Mouse (Mus musculus): ENCODE data around the gene Synrg. TPM values are rescaled to one million over a fixed set of nuclear protein-coding genes. Genes with fewer than 3 reads are reported as not detected.

Synrg gene
- polyA plus RNA-seq, 1 experiment from 2014 or later, result 22.1 TPM

- Histone ChIP-seq H3K79me2 (ENCODE audit: inconsistent target) (no peaks in the 10 kb centered on the region), H3K36me3 (ENCODE audit: inconsistent target) (peaks cover 35% of the 10 kb centered on the region; the same call in 1 of the 2 replicates), H3K4me3 (ENCODE audit: inconsistent target) (no peak overlapping the region), H3K27ac (no peak overlapping the region)
- WGBS (ENCODE audit: missing documents), result 91% methylated on average over 14 of the region's 14 CpGs
Observed at GRCm38 (mm10) chr11:84042808-84043762, 78.9 kb downstream of the Synrg start.

DNA sequence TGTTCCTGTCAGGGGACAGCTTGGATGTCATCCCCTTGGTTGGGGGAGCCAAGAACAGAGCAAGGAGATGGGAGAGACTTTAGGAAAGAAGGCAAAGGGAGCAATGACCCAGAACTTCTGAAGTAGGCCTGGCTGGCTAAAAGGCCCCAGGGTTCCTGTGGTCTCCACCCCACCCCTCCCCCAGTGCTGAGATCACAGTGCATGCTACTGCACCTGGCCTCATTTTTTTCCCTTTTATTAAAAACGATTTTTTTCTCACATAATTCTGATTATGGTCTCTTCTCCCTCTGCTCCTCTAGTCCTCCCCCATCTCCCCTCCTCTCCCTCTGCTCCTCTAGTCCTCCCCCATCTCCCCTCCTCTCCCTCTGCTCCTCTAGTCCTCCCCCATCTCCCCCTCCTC, 80.8 kb downstream of the Synrg start:
- Histone ChIP-seq H3K4me3 (ENCODE audit: inconsistent target) (no peak overlapping the region), H3K79me2 (ENCODE audit: inconsistent target) (no peaks in the 10 kb centered on the region), H3K27ac (no peak overlapping the region), H3K36me3 (ENCODE audit: inconsistent target) (peaks cover 16% of the 10 kb centered on the region; the same call in 1 of the 2 replicates)
- 40% methylated on average over 1 of the region's 1 CpGs for whole genome bisulfite sequencing (ENCODE audit: missing documents)

DNA sequence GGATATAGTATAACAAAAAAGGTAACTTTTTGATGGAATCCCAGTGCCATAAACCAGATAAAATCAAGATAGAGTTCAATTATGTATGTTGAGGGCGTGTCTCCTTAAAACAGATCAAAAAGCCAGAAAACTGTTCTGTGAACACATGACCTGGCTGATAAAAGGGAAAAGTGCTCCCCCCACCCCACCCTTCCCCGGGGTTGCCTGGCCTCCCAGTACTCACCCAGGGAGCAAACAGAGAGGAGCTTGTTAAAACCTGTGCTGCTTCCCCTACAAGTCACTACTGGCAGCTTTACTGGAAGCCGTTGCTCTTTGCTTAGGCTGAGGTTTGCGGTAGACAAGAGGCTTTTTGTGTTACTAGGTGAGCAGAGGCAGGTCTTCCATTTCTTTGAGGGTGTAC, 83.0 kb downstream of the Synrg start:
- H3K79me2 ChIP-seq (ENCODE audit: inconsistent target), result no peaks in the 10 kb centered on the region
- 75% methylated on average over 4 of the region's 4 CpGs for WGBS (ENCODE audit: missing documents)
- H3K4me3 ChIP-seq (ENCODE audit: inconsistent target), result no peak overlapping the region
- H3K27ac ChIP-seq, result no peak overlapping the region
- no peaks in the 10 kb centered on the region for H3K36me3 ChIP-seq (ENCODE audit: inconsistent target)

DNA sequence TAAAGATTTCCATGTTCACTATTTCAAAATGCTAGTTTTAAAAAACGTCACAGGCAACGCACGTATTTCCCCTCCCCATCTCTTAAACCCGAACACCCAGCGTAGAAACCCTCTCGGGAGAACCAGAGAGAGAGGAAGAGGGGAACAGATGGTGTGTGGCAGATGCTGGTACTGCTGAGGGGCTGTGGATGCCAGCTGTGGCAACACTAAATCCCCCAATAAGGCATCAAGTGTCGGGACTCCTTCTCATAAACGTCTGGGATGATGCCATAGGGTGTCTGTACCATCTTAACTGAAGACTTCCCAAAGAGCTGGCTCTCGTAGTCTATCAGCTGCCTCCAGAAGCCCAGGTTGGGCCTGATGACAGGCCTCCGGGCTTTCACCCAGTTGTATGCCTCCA, 84.2 kb downstream of the Synrg start:
- Histone ChIP-seq H3K4me3 (ENCODE audit: inconsistent target) (no peak overlapping the region), H3K27ac (no peak overlapping the region), H3K36me3 (ENCODE audit: inconsistent target) (no peaks in the 10 kb centered on the region), H3K79me2 (ENCODE audit: inconsistent target) (no peaks in the 10 kb centered on the region)
- 54% methylated on average over 10 of the region's 10 CpGs for WGBS (ENCODE audit: missing documents)

- H3K36me3 ChIP-seq (ENCODE audit: inconsistent target), result no peaks in the 10 kb centered on the region
- WGBS (ENCODE audit: missing documents), result 96% methylated on average over 7 of the region's 7 CpGs
Observed at GRCm38 (mm10) chr11:84053055-84053454, 88.8 kb downstream of the Synrg start.

DNA sequence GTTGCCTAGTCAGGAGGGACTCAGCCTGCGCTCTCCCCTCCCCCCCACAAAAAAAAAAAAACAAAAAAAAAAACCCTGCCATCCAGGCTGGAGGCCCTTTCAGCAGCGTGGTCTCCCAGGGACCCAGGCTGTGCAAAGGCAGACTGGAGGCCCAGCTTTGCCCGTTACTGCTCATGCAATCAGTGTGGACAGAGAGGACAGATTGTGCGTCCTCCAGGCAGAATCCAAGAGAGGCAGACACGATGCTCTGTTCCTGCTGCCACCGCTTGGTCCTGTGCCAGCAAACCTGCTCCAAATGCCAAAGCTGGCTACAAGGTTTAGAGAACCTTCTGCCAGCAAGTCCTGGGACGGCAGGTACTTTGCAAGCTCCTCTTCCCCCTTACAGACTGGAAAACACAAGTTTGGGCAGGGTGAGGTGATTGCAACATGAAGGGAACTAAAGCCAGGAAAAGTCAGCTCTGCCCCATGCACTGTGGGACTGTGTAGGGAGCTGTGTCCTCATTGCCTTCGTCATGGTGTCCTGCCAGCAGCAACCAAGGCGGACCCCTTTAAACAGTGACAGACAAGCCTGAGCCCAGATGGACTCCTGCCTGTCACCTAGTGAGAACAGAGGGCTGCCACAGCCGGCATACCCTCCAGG, 89.4 kb downstream of the Synrg start:
- H3K27ac ChIP-seq, result no peak overlapping the region
- H3K4me3 ChIP-seq (ENCODE audit: inconsistent target), result no peak overlapping the region
- H3K79me2 ChIP-seq (ENCODE audit: inconsistent target), result no peaks in the 10 kb centered on the region
- no peaks in the 10 kb centered on the region for H3K36me3 ChIP-seq (ENCODE audit: inconsistent target)
- WGBS (ENCODE audit: missing documents), result 89% methylated on average over 9 of the region's 10 CpGs

More at GRCm38 (mm10) chr11:84053055-84053454, 88.8 kb downstream of the Synrg start:
- H3K27ac ChIP-seq, result no peak overlapping the region
- H3K79me2 ChIP-seq (ENCODE audit: inconsistent target), result no peaks in the 10 kb centered on the region
- no peak overlapping the region for H3K4me3 ChIP-seq (ENCODE audit: inconsistent target)

- H3K79me2 ChIP-seq (ENCODE audit: inconsistent target), result no peaks in the 10 kb centered on the region
- 94% methylated on average over 2 of the region's 2 CpGs for WGBS (ENCODE audit: missing documents)
- H3K4me3 ChIP-seq (ENCODE audit: inconsistent target), result no peak overlapping the region
- no peaks in the 10 kb centered on the region for H3K36me3 ChIP-seq (ENCODE audit: inconsistent target)
- H3K27ac ChIP-seq, result no peak overlapping the region
Observed at GRCm38 (mm10) chr11:84057418-84057817, 93.2 kb downstream of the Synrg start.

DNA sequence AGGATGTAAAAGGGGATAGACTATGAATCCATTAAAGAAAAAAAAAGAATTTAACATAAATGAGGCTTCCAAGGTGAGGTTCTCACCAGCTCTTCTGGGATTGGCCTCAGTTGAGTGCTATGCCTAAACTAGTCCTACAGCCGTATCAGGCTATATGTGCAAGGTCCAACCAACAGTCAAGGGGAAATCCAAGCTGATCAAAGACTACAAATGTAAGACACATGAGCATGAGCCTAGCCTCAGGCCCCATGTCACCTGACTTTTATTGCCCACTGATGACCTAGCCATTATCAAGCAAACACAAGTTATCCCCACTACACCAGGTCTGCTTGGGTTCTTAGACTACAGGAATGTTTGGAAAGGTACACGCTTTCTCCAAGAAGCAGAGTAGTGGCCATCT, 95.6 kb downstream of the Synrg start:
- WGBS (ENCODE audit: missing documents), result 93% methylated on average over 2 of the region's 2 CpGs

GRCm38 (mm10) chr11:84060635-84061034, 96.4 kb downstream of the Synrg start:
- Histone ChIP-seq H3K79me2 (ENCODE audit: inconsistent target) (no peaks in the 10 kb centered on the region), H3K4me3 (ENCODE audit: inconsistent target) (no peak overlapping the region), H3K27ac (no peak overlapping the region), H3K36me3 (ENCODE audit: inconsistent target) (no peaks in the 10 kb centered on the region)
- WGBS (ENCODE audit: missing documents), result 93% methylated on average over 6 of the region's 6 CpGs

More for the DNA sequence above, 95.6 kb downstream of the Synrg start:
- Histone ChIP-seq H3K27ac (no peak overlapping the region), H3K79me2 (ENCODE audit: inconsistent target) (no peaks in the 10 kb centered on the region), H3K4me3 (ENCODE audit: inconsistent target) (no peak overlapping the region), H3K36me3 (ENCODE audit: inconsistent target) (no peaks in the 10 kb centered on the region)

DNA sequence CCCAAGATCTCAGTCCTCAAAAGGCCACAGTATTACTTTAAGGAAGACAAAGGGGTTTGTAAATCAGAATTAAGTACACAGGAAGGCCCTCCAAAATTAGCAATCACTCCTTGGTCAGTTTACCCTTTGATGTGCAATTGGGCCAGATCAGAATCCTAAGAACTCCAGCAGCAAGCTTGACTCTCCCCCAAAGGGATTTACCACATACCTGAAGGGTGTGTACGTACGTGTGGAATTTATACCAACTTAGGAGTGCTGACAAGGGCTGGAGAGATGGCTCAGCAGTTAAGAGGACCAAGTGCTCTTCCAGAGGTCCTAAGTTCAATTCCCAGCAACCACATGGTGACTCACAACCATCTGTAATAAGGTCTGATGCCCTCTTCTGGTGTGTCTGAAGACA, 97.7 kb downstream of the Synrg start:
- Histone ChIP-seq H3K36me3 (ENCODE audit: inconsistent target) (no peaks in the 10 kb centered on the region), H3K27ac (no peak overlapping the region), H3K4me3 (ENCODE audit: inconsistent target) (no peak overlapping the region), H3K79me2 (ENCODE audit: inconsistent target) (no peaks in the 10 kb centered on the region)
- WGBS (ENCODE audit: missing documents), result 96% methylated on average over 2 of the region's 2 CpGs

DNA sequence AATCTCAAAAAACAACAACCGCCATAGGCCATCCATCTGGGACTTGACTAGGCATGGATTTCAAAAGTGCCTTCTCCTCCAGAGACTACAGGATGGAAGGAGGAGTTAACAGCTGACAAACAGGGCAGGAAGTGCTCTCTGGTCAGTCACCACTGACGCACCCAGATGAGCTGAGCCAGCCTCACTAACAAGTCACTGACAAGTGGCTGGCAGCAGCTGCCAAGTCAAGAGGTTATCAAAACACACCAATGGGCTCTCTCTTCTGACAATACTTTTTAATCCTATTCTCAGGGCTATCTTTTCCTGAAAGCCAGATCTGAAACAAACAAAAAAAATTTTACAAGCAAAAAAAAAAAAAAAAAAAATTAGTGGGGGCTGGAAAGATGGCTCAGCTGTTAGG, 98.6 kb downstream of the Synrg start:
- H3K4me3 ChIP-seq (ENCODE audit: inconsistent target), result no peak overlapping the region
- no peak overlapping the region for H3K27ac ChIP-seq
- 57% methylated on average over 2 of the region's 2 CpGs for WGBS (ENCODE audit: missing documents)
- no peaks in the 10 kb centered on the region for H3K79me2 ChIP-seq (ENCODE audit: inconsistent target)
- no peaks in the 10 kb centered on the region for H3K36me3 ChIP-seq (ENCODE audit: inconsistent target)

- no peaks in the 10 kb centered on the region for H3K79me2 ChIP-seq (ENCODE audit: inconsistent target)
- WGBS (ENCODE audit: missing documents), result 83% methylated on average over 3 of the region's 3 CpGs
- no peak overlapping the region for H3K4me3 ChIP-seq (ENCODE audit: inconsistent target)
- no peaks in the 10 kb centered on the region for H3K36me3 ChIP-seq (ENCODE audit: inconsistent target)
- no peak overlapping the region for H3K27ac ChIP-seq
Observed at GRCm38 (mm10) chr11:84063631-84064209, 99.5 kb downstream of the Synrg start.

DNA sequence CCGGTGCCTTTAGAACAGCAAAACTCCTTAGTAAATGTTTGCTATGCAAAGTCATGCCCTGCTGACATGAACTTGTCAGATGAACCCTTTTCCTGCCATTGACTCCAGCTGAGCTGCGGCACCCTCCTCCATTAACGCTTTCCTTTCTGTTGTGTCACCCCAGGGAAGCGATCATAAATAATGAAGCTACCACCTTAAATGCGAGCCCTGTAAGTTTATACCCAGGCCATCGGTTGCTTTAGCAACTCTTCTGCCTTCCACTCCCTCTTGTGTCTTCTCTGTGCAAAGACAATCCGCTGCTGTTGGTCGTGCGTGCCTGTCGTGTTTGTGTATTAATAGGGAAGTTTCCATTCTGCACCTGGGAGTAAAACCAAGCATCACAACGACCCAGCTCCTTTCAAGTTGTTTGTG, 101.8 kb downstream of the Synrg start:
- no peak overlapping the region for H3K27ac ChIP-seq
- no peaks in the 10 kb centered on the region for H3K79me2 ChIP-seq (ENCODE audit: inconsistent target)
- 11% methylated on average over 11 of the region's 11 CpGs for WGBS (ENCODE audit: missing documents)
- H3K4me3 ChIP-seq (ENCODE audit: inconsistent target), result no peak overlapping the region
- no peaks in the 10 kb centered on the region for H3K36me3 ChIP-seq (ENCODE audit: inconsistent target)

DNA sequence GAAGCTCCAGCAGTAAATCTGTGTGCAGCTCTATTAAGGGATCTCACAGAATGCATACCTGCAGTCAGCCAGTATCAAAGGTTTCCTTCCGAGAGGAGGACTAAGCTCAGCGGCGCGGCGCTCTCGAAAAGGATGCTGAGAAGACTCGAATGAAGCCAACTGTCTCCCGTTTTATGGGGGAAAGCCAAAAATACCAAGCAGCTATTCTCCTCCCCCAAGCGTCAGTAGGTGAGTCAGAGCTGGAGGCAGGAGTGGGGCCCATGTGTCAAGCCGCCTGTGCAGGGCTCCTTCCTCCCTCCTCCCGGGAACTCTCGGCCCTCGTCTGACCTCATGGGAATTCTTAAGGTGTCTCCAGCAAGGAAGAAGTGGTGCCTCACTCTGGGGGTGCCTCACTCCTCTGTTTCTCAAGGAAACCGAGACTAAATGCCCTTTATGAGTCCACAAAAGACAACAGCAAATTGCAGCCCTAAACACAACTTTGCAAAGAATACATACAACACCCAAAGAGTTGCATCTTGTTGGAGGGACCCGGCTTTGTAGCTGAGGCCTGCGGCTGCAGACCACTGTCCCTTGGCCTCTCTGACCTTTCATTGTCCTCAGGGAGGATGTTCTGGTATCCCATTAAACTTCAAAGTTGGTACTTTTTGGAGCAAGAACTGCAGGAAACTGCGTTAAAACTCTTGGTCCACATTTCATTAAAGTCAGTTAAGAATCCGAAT, 102.9 kb downstream of the Synrg start:
- Histone ChIP-seq H3K27ac (no peak overlapping the region), H3K36me3 (ENCODE audit: inconsistent target) (no peaks in the 10 kb centered on the region), H3K79me2 (ENCODE audit: inconsistent target) (no peaks in the 10 kb centered on the region), H3K4me3 (ENCODE audit: inconsistent target) (no peak overlapping the region)
- 18% methylated on average over 18 of the region's 18 CpGs for WGBS (ENCODE audit: missing documents)

Data from macrophage (primary cell).